Mouse (Mus musculus): ENCODE data around the gene Ano1. TPM values are rescaled to one million over a fixed set of nuclear protein-coding genes. Genes with fewer than 3 reads are reported as not detected.

Ano1 gene
- polyA plus RNA-seq, 2 experiments, result 1.4 to 1.5 TPM

DNA sequence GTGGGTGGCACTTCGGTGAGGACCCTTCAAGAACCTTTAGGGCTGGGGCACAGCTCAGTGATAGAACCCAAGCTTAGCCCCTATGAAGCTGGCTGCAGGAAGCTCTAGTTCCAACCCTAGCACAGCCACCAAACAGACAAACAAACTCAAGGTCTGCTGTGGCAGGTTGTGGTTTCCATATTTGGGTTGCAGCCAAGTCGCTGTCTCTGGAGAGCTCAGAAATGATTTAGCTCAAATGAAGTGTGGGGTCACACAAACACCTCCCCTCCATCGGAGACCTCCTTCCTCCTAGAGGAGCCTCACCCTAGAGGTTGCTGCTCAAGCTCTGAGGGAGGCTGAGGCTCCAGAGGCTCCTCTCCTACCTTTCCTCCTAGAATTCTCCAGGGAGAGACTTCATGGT lies 121.2 kb downstream of the Ano1 start:
- DNase-seq (ENCODE audit: low read depth in 3 of 3, low spot score in 3 of 3) (no peak), ATAC-seq (ENCODE audit: insufficient read depth) (no peak)
- no peak overlapping the region for H3K9ac ChIP-seq (replicated peaks)
- no peak overlapping the region for H3K27ac ChIP-seq
- no peak overlapping the region for H3K4me2 ChIP-seq (ENCODE audit: low read depth)
- no peaks in the 10 kb centered on the region for H3K27me3 ChIP-seq (ENCODE audit: control insufficient read depth, insufficient read depth, low read length)
- H3K4me3 ChIP-seq (ENCODE audit: insufficient read depth in 1 of 2, low read depth in 2 of 2, low read length in 2 of 2), result no peak overlapping the region
- TF ChIP-seq EP300 (IDR thresholded peaks at IDR 0.05; ENCODE audit: low read depth) (no peak), CTCF (IDR thresholded peaks at IDR 0.05; ENCODE audit: low read depth) (no peak)
- no peaks in the 10 kb centered on the region for H3K36me3 ChIP-seq (replicated peaks; ENCODE audit: control insufficient read depth, insufficient read depth, low read depth)
- no peaks in the 10 kb centered on the region for H3K4me1 ChIP-seq (replicated peaks; ENCODE audit: control insufficient read depth in 2 of 2, insufficient read depth in 2 of 2, low read length in 1 of 2)
- 44% methylated on average over 3 of the region's 3 CpGs for WGBS (ENCODE audit: insufficient replicate concordance)
- H3K9me3 ChIP-seq (ENCODE audit: control insufficient read depth, low read length), result no peaks in the 10 kb centered on the region

GRCm38 (mm10) chr7:144628334-144628915 lies 123.3 kb downstream of the Ano1 start:
- Histone ChIP-seq H3K4me3 (ENCODE audit: insufficient read depth in 1 of 2, low read depth in 2 of 2, low read length in 2 of 2) (no peak overlapping the region), H3K4me2 (ENCODE audit: low read depth) (no peak overlapping the region), H3K36me3 (replicated peaks; ENCODE audit: control insufficient read depth, insufficient read depth, low read depth) (no peaks in the 10 kb centered on the region), H3K9me3 (ENCODE audit: control insufficient read depth, low read length) (no peaks in the 10 kb centered on the region), H3K27me3 (ENCODE audit: control insufficient read depth, insufficient read depth, low read length) (no peaks in the 10 kb centered on the region), H3K4me1 (replicated peaks; ENCODE audit: control insufficient read depth in 2 of 2, insufficient read depth in 2 of 2, low read length in 1 of 2) (no peaks in the 10 kb centered on the region), H3K9ac (replicated peaks) (no peak overlapping the region), H3K27ac (no peak overlapping the region)
- 23% methylated on average over 3 of the region's 3 CpGs for WGBS (ENCODE audit: insufficient replicate concordance)
- no peak for ATAC-seq (ENCODE audit: insufficient read depth)
- no peak for TF ChIP-seq EP300 (IDR thresholded peaks at IDR 0.05; ENCODE audit: low read depth)
- TF ChIP-seq CTCF (IDR thresholded peaks at IDR 0.05; ENCODE audit: low read depth), result no peak
- DNase-seq (ENCODE audit: low read depth in 3 of 3, low spot score in 3 of 3), result no peak

GRCm38 (mm10) chr7:144627606-144628333 lies 124.0 kb downstream of the Ano1 start:
- no peak overlapping the region for H3K4me3 ChIP-seq (ENCODE audit: insufficient read depth in 1 of 2, low read depth in 2 of 2, low read length in 2 of 2)
- no peak overlapping the region for H3K27ac ChIP-seq
- H3K9ac ChIP-seq (replicated peaks), result no peak overlapping the region
- no peaks in the 10 kb centered on the region for H3K27me3 ChIP-seq (ENCODE audit: control insufficient read depth, insufficient read depth, low read length)
- no peak overlapping the region for H3K4me2 ChIP-seq (ENCODE audit: low read depth)
- no peaks in the 10 kb centered on the region for H3K9me3 ChIP-seq (ENCODE audit: control insufficient read depth, low read length)
- ATAC-seq (ENCODE audit: insufficient read depth), result no peak
- TF ChIP-seq CTCF (IDR thresholded peaks at IDR 0.05; ENCODE audit: low read depth) (no peak), EP300 (IDR thresholded peaks at IDR 0.05; ENCODE audit: low read depth) (no peak)
- 52% methylated on average over 13 of the region's 13 CpGs for WGBS (ENCODE audit: insufficient replicate concordance)
- H3K36me3 ChIP-seq (replicated peaks; ENCODE audit: control insufficient read depth, insufficient read depth, low read depth), result no peaks in the 10 kb centered on the region
- no peaks in the 10 kb centered on the region for H3K4me1 ChIP-seq (replicated peaks; ENCODE audit: control insufficient read depth in 2 of 2, insufficient read depth in 2 of 2, low read length in 1 of 2)
- DNase-seq (ENCODE audit: low read depth in 3 of 3, low spot score in 3 of 3), result no peak

DNA sequence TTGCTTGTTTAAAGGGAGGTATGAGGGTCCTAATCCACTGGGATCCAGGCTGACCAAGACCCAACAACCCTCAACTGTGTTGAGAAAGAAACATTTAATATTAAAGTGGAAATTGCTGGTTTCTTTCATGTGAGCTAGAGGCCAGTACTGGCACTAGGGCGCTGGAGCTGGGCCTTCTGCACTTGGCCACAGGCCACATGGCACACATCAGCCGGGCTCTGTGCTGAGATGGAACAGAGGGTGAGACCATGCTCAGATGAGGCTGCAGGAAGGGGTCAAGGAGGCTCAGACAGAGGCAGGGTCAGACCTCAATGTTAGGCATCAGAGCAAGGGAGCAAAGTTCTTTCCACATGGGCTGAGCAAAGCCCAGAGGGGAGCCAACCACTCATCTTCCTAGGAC lies 125.7 kb downstream of the Ano1 start:
- no peaks in the 10 kb centered on the region for H3K9me3 ChIP-seq (ENCODE audit: control insufficient read depth, low read length)
- H3K4me3 ChIP-seq (ENCODE audit: insufficient read depth in 1 of 2, low read depth in 2 of 2, low read length in 2 of 2), result no peak overlapping the region
- no peak for ATAC-seq (ENCODE audit: insufficient read depth)
- H3K36me3 ChIP-seq (replicated peaks; ENCODE audit: control insufficient read depth, insufficient read depth, low read depth), result no peaks in the 10 kb centered on the region
- no peak overlapping the region for H3K4me2 ChIP-seq (ENCODE audit: low read depth)
- no peak for DNase-seq (ENCODE audit: low read depth in 3 of 3, low spot score in 3 of 3)
- WGBS (ENCODE audit: insufficient replicate concordance), result 59% methylated on average over 2 of the region's 2 CpGs
- no peaks in the 10 kb centered on the region for H3K27me3 ChIP-seq (ENCODE audit: control insufficient read depth, insufficient read depth, low read length)
- TF ChIP-seq CTCF (IDR thresholded peaks at IDR 0.05; ENCODE audit: low read depth), result no peak
- TF ChIP-seq EP300 (IDR thresholded peaks at IDR 0.05; ENCODE audit: low read depth), result no peak
- H3K9ac ChIP-seq (replicated peaks), result no peak overlapping the region
- no peaks in the 10 kb centered on the region for H3K4me1 ChIP-seq (replicated peaks; ENCODE audit: control insufficient read depth in 2 of 2, insufficient read depth in 2 of 2, low read length in 1 of 2)
- no peak overlapping the region for H3K27ac ChIP-seq

DNA sequence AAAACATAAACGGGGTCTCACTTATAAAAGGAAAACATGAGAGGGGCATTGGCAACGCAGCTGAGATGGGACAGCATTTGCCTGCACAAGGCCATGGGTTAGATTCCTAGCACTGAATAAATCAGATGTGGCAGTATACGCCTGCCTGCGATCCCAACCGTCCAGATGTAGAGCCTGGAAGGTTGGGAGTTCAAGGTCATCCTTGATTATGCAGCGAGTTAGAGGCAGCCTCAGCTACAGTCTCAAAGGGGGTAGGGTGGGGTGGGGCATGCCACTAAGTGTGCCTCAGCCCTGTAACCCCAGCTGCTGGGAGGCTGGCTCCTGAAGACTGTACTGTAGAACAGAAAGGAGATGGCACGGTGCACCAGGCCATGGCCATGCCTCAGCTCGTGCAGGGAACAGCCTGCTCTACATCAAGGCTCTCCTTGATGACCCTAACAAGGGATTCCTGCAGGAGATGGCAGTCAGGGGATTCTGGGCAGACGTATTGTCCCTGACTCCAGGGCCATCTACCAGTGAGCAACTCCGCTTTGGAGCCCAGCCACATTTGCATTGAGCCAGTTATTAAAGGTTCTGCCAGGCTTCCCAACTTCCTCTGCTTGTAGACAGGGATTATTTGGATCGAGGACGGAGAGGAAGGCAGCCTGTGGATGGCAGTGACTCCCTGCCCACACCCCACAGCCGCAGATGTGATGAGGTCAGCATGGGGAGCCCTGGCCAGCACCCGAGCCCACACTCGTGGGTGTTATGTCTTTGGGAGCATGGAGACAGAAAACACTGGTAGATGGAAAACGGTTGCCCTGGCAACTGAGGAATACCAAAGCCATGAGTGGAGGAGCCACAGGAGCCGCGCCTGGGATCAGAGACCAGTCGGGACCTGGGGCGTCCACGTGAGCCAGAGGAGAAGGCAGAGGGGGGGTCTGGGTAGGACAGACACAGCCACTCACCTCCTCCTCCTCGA lies 130.8 kb downstream of the Ano1 start:
- TF ChIP-seq EP300 (IDR thresholded peaks at IDR 0.05; ENCODE audit: low read depth) (no peak), CTCF (IDR thresholded peaks at IDR 0.05; ENCODE audit: low read depth) (no peak)
- no peak overlapping the region for H3K4me3 ChIP-seq (ENCODE audit: insufficient read depth in 1 of 2, low read depth in 2 of 2, low read length in 2 of 2)
- H3K9ac ChIP-seq (replicated peaks), result no peak overlapping the region
- H3K4me1 ChIP-seq (replicated peaks; ENCODE audit: control insufficient read depth in 2 of 2, insufficient read depth in 2 of 2, low read length in 1 of 2), result no peaks in the 10 kb centered on the region
- H3K36me3 ChIP-seq (replicated peaks; ENCODE audit: control insufficient read depth, insufficient read depth, low read depth), result no peaks in the 10 kb centered on the region
- H3K4me2 ChIP-seq (ENCODE audit: low read depth), result no peak overlapping the region
- no peaks in the 10 kb centered on the region for H3K27me3 ChIP-seq (ENCODE audit: control insufficient read depth, insufficient read depth, low read length)
- 63% methylated on average over 22 of the region's 22 CpGs for WGBS (ENCODE audit: insufficient replicate concordance)
- ATAC-seq (ENCODE audit: insufficient read depth) (no peak), DNase-seq (ENCODE audit: low read depth in 3 of 3, low spot score in 3 of 3) (no peak)
- no peak overlapping the region for H3K27ac ChIP-seq
- H3K9me3 ChIP-seq (ENCODE audit: control insufficient read depth, low read length), result no peaks in the 10 kb centered on the region

All from liver, embryonic 14.5 days (tissue).